Mouse (Mus musculus) kidney, adult 2 months (tissue): Measurements from ENCODE around the gene Cel.

Source experiments
- CTCF ChIP-seq: fragments of 200-500 bp; conservative IDR thresholded peaks from 2 replicates; pipeline ENCODE4 v1.5.1; 2011; ENCODE audit warnings: low read depth, mild to moderate bottlenecking, control low read depth, low read length, moderate library complexity, mixed read lengths; ENCODE audit not compliant: insufficient read depth, insufficient read length
- POLR2A ChIP-seq: fragments of 200-500 bp; IDR thresholded peaks from one replicate; pipeline ENCODE4 v1.6.1; 2011; ENCODE audit warnings: low read depth, low read length, control low read depth

- TF ChIP-seq CTCF, result no peak
- TF ChIP-seq POLR2A, result no peak
Observed at GRCm38 (mm10) chr2:28601720-28602590, 38.8 kb upstream of the Cel start.
